Mouse (Mus musculus) G1E (cell line): ENCODE measurements around the gene Ssu72. TPM values are rescaled to one million over a fixed set of nuclear protein-coding genes. Genes with fewer than 3 reads are reported as not detected.

Experiments
- ATAC-seq: 2 replicates; pipeline ENCODE4 v1.8.0; 2016; ENCODE audit warnings: mild to moderate bottlenecking; ENCODE audit not compliant: insufficient number of reproducible peaks, poor library complexity, low FRiP score, severe bottlenecking; ENCODE audit errors: extremely low read depth
- DNase-seq: peaks from one replicate; pipeline ENCODE4 v3.0.0; 2012; ENCODE audit warnings: low spot score
- H3K27me3 ChIP-seq: 2 replicates; pipeline ENCODE4 v1.6.1; 2012; ENCODE audit warnings: mild to moderate bottlenecking, low read length, inconsistent platforms; ENCODE audit not compliant: insufficient read depth
- H3K36me3 ChIP-seq: replicated peaks from 2 replicates; pipeline ENCODE3; 2012; ENCODE audit warnings: mild to moderate bottlenecking, inconsistent platforms
- H3K4me1 ChIP-seq: 2 replicates; pipeline ENCODE4 v1.6.1; 2012; ENCODE audit warnings: low read depth, low read length, inconsistent platforms, mixed read lengths; ENCODE audit not compliant: insufficient read depth
- H3K4me3 ChIP-seq: 2 replicates; pipeline ENCODE4 v1.5.1; 2012; ENCODE audit warnings: low read depth, mild to moderate bottlenecking, inconsistent platforms, low read length, moderate library complexity, mixed read lengths
- H3K9me3 ChIP-seq: replicated peaks from 2 replicates; pipeline ENCODE4 v1.6.1; 2012; ENCODE audit warnings: inconsistent platforms
- CTCF ChIP-seq: IDR thresholded peaks from 2 replicates; pipeline ENCODE4 v1.5.1; 2012; ENCODE audit warnings: low read depth, low read length, inconsistent platforms, mixed read lengths
- GATA1 ChIP-seq: IDR thresholded peaks from 2 replicates; pipeline ENCODE4 v1.6.1; 2012; ENCODE audit warnings: borderline replicate concordance, low read length, inconsistent platforms, mixed read lengths
- GATA2 ChIP-seq: IDR thresholded peaks from 2 replicates; pipeline ENCODE4 v1.6.1; 2012; ENCODE audit warnings: low read depth, low read length, inconsistent platforms, borderline replicate concordance
- POLR2AphosphoS5 ChIP-seq: IDR thresholded peaks from 2 replicates; pipeline ENCODE4 v1.6.1; 2012; ENCODE audit warnings: low read depth, low read length, inconsistent platforms; ENCODE audit not compliant: insufficient replicate concordance
- TAL1 ChIP-seq: conservative IDR thresholded peaks from 2 replicates; pipeline ENCODE4 v1.6.1; 2012; ENCODE audit warnings: low read depth, low read length, inconsistent platforms, mixed read lengths
- polyA plus RNA-seq: library from polyadenylated mRNA; stranded (reverse); fragments of >175 nt; gene quantifications from 2 replicates; pipeline ENCODE4 v1.2.3, GENCODE M21; 2012
- total RNA-seq, 2 experiments: library from RNA; stranded (forward) in 1 of 2; stranded (reverse) in 1 of 2; fragments of 200-1000 nt in 1 of 2; fragments of >200 nt in 1 of 2; fragmentation: Nextera tagmentation in 1 of 2; gene quantifications; 2 replicates each; pipeline ENCODE4 v1.2.3; 2014 to 2017

Ssu72 gene
- total and polyA plus RNA-seq, 3 experiments = 91.4 to 195 (median 186) TPM

DNA sequence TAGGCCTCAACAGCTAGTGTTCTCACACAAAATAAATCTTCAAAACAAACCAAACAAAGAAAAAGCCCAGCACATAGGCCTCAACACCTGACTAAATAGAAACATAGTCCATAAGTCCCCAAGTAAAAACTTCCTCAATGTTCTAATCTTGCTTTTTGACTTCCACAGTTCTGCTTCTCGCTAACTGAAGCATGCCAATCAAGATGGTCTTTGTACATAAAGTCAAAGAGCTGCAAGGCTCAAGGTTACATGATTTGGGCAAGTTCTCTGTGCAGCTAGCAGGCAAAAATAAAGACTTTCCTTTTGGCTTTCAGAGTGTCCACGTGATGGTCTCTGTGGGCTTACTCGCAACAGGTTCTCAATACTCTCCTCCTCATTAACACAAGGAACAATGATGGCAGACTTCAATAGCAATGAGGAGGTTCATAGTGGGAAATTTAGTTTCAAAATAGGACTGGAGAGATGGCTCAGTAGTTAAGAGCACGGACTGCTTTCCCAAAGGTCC lies 1.1 kb upstream of the Ssu72 start:
- DNase-seq (no peak), ATAC-seq (no peak)
- Histone ChIP-seq H3K4me1 (peaks cover 33% of the 10 kb centered on the region), H3K4me3 (peak overlapping the region; percentile 19; the same call in 1 of the 2 replicates), H3K36me3 (peaks cover 17% of the 10 kb centered on the region), H3K9me3 (no peaks in the 10 kb centered on the region), H3K27me3 (no peaks in the 10 kb centered on the region)
- TF ChIP-seq GATA2 = no peak
- no peak for TF ChIP-seq TAL1
- no peak for TF ChIP-seq CTCF
- TF ChIP-seq POLR2AphosphoS5 = no peak
- no peak for TF ChIP-seq GATA1

DNA sequence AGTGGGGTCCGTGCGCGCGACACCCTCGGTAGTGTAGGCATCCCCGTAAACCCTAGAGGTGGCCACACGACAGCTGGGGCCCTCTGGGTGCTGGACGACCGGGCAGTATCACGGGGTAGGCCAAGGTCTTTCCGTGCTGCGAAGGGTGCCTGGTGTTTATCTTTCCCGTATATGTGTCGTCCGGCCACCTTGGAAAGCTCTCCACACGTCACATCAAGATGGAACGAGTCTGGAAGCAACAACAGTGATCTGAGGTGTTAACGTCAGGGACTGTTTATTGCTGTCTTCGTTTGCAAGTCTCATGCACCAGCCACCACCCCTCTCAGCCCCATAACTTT lies 961 bp downstream of the Ssu72 start:
- no peaks in the 10 kb centered on the region for H3K27me3 ChIP-seq
- peak overlapping the region; percentile 99 for H3K4me3 ChIP-seq
- H3K9me3 ChIP-seq = no peaks in the 10 kb centered on the region
- ATAC-seq = no peak
- peak; percentile 31 for DNase-seq
- peaks cover 53% of the 10 kb centered on the region for H3K4me1 ChIP-seq
- peaks cover 34% of the 10 kb centered on the region for H3K36me3 ChIP-seq
- TF ChIP-seq GATA1 = no peak
- no peak for TF ChIP-seq CTCF
- TF ChIP-seq POLR2AphosphoS5 = no peak
- TF ChIP-seq TAL1 = no peak

DNA sequence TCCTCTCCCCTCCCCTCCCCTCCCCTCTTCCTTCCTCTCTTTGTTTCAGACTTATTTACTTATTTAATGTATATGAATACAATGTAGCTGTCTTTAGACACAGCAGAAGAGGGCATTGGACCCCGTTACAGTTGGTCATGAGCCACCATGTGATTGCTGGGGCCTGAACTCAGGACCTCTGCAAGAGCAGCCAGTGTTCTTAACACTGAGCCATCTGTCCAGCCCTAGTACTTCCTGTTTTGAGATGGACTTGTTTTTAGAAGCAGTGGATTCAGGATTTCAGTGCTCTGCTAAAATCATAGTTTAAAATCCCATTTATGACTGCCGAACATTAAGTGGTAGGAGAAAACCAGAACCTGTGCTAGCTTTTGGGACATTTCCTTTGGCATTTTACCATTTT lies 4.0 kb downstream of the Ssu72 start:
- Histone ChIP-seq H3K4me3 (no peak overlapping the region), H3K27me3 (no peaks in the 10 kb centered on the region), H3K36me3 (peaks cover 46% of the 10 kb centered on the region), H3K4me1 (peaks cover 55% of the 10 kb centered on the region), H3K9me3 (no peaks in the 10 kb centered on the region)
- TF ChIP-seq TAL1 (no peak), GATA2 (no peak), GATA1 (no peak)
- ATAC-seq (no peak), DNase-seq (no peak)

DNA sequence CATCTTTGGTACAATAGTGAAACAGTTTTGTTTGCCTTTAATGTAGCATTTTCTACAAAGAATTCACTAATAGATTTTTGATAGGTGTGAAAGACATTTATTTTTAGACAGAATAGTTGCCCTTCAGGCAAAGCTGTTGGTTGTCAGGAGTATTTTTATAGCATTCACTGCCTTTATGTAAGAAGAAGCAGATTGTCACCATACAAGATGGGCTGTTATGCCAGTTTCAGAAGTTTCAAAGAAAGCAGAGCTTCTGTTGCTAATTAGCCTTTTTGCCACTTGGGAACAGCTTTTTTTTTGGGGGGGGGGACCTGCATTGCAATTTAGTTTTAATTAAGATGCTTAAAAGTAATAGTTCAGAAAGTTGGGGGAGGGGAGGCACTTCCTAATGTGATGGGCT lies 4.4 kb downstream of the Ssu72 start:
- H3K4me3 ChIP-seq = no peak overlapping the region
- DNase-seq = no peak
- H3K4me1 ChIP-seq = peaks cover 55% of the 10 kb centered on the region
- no peaks in the 10 kb centered on the region for H3K9me3 ChIP-seq
- H3K27me3 ChIP-seq = no peaks in the 10 kb centered on the region
- no peak for ATAC-seq
- TF ChIP-seq TAL1 = no peak
- no peak for TF ChIP-seq GATA2
- TF ChIP-seq POLR2AphosphoS5 = no peak
- peaks cover 50% of the 10 kb centered on the region for H3K36me3 ChIP-seq

DNA sequence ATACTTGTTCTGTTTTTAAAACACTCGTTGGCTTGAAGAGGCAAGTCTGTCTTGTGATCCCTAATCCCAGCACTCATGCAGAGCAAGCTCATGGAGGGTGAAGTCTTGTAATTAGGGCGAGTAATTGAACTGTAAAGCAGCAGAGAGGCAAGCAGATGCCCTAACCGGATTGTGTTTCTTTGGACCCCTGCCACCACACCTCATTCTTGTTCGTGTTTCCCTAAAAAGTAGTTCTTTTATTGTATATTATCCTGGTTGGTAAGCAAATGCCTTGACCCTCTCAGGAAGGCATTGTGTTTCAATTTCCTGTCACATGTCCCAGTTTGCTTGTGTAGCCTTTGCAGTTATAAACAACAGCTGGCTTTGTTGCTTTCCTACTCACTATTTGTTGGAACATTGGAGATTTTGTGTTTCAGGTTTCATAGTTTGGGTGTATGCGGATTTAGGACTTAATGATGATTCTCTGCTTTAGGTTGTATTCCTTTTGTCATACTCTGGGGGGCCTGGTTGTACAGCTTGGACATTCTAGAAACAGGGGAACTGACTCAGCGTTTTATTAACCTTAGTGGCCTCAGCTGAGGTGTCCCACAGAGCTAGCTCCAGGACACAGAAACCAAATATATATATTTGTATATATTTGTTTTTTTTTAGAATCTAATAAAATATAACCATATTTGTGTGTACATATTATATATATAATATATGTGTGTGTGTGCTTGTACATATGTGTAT lies 6.1 kb downstream of the Ssu72 start:
- ATAC-seq (peak; percentile 51; the same call in 1 of the 2 replicates), DNase-seq (no peak)
- Histone ChIP-seq H3K9me3 (no peaks in the 10 kb centered on the region), H3K36me3 (peaks cover 66% of the 10 kb centered on the region), H3K27me3 (no peaks in the 10 kb centered on the region), H3K4me3 (no peak overlapping the region; the same call in 1 of the 2 replicates), H3K4me1 (peaks cover 58% of the 10 kb centered on the region)
- TF ChIP-seq GATA1 = no peak
- no peak for TF ChIP-seq CTCF

DNA sequence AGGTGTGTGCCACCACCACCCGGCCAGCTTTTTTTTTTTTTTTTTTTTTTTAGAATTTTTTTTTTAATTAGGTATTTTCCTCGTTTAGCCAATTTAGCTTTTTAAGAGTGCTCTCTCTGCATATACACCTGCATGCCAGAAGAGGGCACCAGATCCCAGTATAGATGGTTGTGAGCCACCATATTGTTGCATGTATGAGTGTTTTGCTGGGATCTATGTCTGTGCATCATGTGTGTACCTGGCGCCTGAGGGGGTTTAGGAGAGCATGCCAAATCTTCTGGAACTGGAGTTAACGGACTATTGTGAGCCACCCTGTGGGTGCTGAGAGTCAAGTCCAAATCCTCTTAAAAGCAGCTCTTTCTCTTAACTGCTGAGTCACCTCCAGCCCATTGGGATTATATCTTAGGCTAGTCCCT lies 17.1 kb downstream of the Ssu72 start:
- H3K9me3 ChIP-seq = no peaks in the 10 kb centered on the region
- TF ChIP-seq POLR2AphosphoS5 (no peak), CTCF (peak; percentile 50)

DNA sequence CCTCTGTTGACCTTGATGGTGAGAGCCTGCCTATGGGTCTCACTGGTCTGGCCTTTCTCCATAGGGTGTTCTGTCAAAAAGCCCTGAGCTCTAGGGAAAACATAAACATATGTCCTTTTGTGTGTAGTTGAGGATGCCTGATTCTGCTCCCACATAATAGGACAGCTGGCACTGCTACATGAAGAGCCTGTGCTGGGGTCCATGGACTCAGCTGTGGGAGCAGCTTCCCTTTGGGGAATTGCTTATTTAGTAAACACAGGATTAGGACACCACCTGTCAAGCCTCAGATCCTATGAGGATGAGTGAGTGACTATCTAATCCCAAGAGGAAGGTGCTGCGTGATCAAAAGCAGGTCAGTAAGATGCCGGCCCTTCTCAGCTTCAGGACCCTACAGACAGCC lies 23.4 kb downstream of the Ssu72 start:
- Histone ChIP-seq H3K27me3 (no peaks in the 10 kb centered on the region), H3K36me3 (peaks cover 93% of the 10 kb centered on the region), H3K4me3 (no peak overlapping the region), H3K9me3 (no peaks in the 10 kb centered on the region), H3K4me1 (peaks cover 11% of the 10 kb centered on the region; the same call in 1 of the 2 replicates)
- TF ChIP-seq POLR2AphosphoS5 = no peak
- TF ChIP-seq CTCF = no peak
- no peak for TF ChIP-seq GATA1
- TF ChIP-seq TAL1 = no peak
- no peak for TF ChIP-seq GATA2
- ATAC-seq (no peak), DNase-seq (no peak)

More for the DNA sequence above, 17.1 kb downstream of the Ssu72 start:
- peaks cover 7% of the 10 kb centered on the region; the same call in 1 of the 2 replicates for H3K4me1 ChIP-seq
- H3K27me3 ChIP-seq = no peaks in the 10 kb centered on the region
- no peak overlapping the region for H3K4me3 ChIP-seq
- no peak for ATAC-seq
- DNase-seq = no peak
- H3K36me3 ChIP-seq = peaks cover 82% of the 10 kb centered on the region
